Mouse (Mus musculus) forebrain, embryonic 16.5 days (tissue): ENCODE measurements at regions not wholly inside any gene's neighbourhood (a gene's known extent, or its start where the extent isn't known, plus 50 kb on each side); places are given as distances from the start of the nearest gene placed in this dataset.
"Not testable (repeated sequence)": the region's sequence is repeated elsewhere in the genome, so short reads cannot be mapped to it uniquely, and the experiment has no call there.

Experiments
- ATAC-seq: fragments of 200-750 bp; cut with Nextera tagmentation; 2 replicates; pipeline ENCODE4 v1.8.0; 2017; ENCODE audit warnings: mild to moderate bottlenecking, moderate library complexity
- H3K27ac ChIP-seq: fragments of 300-500 bp; sonication (generic); 2 replicates; pipeline ENCODE4 v1.5.1; 2014; ENCODE audit warnings: low read length, control low read depth
- H3K27me3 ChIP-seq: fragments of 300-500 bp; sonication (generic); replicated peaks from 2 replicates; pipeline ENCODE4 v1.6.1; 2014; ENCODE audit warnings: low read length; ENCODE audit not compliant: control insufficient read depth, insufficient read depth
- H3K36me3 ChIP-seq: fragments of 300-500 bp; sonication (generic); 2 replicates; pipeline ENCODE4 v1.6.1; 2014; ENCODE audit not compliant: control insufficient read depth, insufficient read depth
- H3K4me1 ChIP-seq: fragments of 300-500 bp; sonication (generic); replicated peaks from 2 replicates; pipeline ENCODE4 v1.6.1; 2014; ENCODE audit warnings: low read length; ENCODE audit not compliant: control insufficient read depth, insufficient read depth
- H3K4me2 ChIP-seq: fragments of 300-500 bp; sonication (generic); 2 replicates; pipeline ENCODE4 v1.6.1; 2014; ENCODE audit warnings: mild to moderate bottlenecking, low read length, control low read depth
- H3K4me3 ChIP-seq: fragments of 300-500 bp; sonication (generic); replicated peaks from 2 replicates; pipeline ENCODE4 v1.5.1; 2014; ENCODE audit warnings: mild to moderate bottlenecking, low read length, control low read depth
- H3K9ac ChIP-seq: fragments of 300-500 bp; sonication (generic); replicated peaks from 2 replicates; pipeline ENCODE4 v1.6.1; 2014; ENCODE audit warnings: low read depth, low read length, control low read depth
- H3K9me3 ChIP-seq: fragments of 300-500 bp; sonication (generic); 2 replicates; pipeline ENCODE4 v1.6.1; 2016; ENCODE audit warnings: low read length; ENCODE audit not compliant: control insufficient read depth
- WGBS: fragments of 180-500 bp; shearing (Covaris S2); extraction: QIAGEN DNeasy Blood & Tissue Kit; methylation state at CpG from one replicate; pipeline ENCODE4 v1.1.7; 2014; 5-methylcytosine and 5-hydroxymethylcytosine counted together

- not testable (repeated sequence) for H3K9ac ChIP-seq, H3K4me2 ChIP-seq, H3K27ac ChIP-seq, H3K4me3 ChIP-seq, ATAC-seq, H3K36me3 ChIP-seq, H3K27me3 ChIP-seq, H3K9me3 ChIP-seq, H3K4me1 ChIP-seq
- WGBS, result 96% methylated on average over 2 of the region's 3 CpGs
Observed at GRCm38 (mm10) chr4:31354046-31354445, 609.9 kb upstream of the Map3k7 start.

DNA sequence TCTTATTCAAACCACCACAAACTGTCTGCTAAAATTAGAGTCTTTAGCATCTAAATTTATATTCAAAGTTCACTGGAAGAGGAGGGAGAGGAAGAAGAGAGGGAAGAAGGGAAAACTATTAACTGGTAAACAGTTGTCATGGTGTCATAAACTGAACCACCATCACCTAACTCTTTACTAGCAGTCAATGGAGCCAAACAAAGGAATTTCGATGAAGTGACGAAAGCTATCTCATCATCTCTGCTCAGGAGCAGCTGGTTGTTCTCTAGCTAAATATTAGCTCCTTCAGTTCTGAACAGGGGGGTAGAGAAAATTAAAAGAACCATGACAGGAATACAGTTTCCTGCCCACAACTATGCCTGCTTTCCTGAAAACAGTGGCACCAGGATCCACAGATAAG lies 608.9 kb upstream of the Map3k7 start:
- Histone ChIP-seq H3K36me3 (no peaks in the 10 kb centered on the region), H3K9ac (no peak overlapping the region)
- no peak for ATAC-seq

DNA sequence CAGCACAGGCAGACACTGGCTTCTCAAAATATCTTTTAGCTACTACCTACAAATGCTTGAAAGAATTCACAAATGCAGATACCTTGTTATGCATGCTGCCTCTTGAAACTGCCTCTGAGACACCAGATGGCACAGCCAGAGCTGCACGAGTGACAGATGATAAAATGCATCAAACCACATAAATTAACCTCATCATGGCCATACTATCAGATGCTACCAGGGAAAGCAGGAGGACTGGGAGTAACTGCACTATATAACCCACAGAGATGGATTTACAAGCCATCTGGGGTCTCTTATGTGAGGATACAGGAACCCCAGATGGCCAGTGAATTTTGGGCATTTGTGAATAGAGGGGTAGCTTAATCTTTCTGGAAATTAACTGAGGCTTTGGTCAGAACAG lies 597.7 kb upstream of the Map3k7 start:
- peak; percentile 89 for ATAC-seq
- H3K9me3 ChIP-seq, result no peaks in the 10 kb centered on the region
- no peak overlapping the region for H3K9ac ChIP-seq
- 36% methylated on average over 1 of the region's 1 CpGs for WGBS
- H3K4me3 ChIP-seq, result no peak overlapping the region
- H3K27me3 ChIP-seq, result no peaks in the 10 kb centered on the region
- peaks cover 6% of the 10 kb centered on the region; the same call in 1 of the 2 replicates for H3K4me1 ChIP-seq
- H3K27ac ChIP-seq, result peak overlapping the region; percentile 83
- no peak overlapping the region for H3K4me2 ChIP-seq
- no peaks in the 10 kb centered on the region for H3K36me3 ChIP-seq

More for the DNA sequence above, 608.9 kb upstream of the Map3k7 start:
- Histone ChIP-seq H3K4me3 (no peak overlapping the region), H3K4me1 (no peaks in the 10 kb centered on the region), H3K9me3 (no peaks in the 10 kb centered on the region), H3K4me2 (no peak overlapping the region), H3K27ac (no peak overlapping the region), H3K27me3 (no peaks in the 10 kb centered on the region)
- WGBS, result 97% methylated on average over 2 of the region's 2 CpGs

DNA sequence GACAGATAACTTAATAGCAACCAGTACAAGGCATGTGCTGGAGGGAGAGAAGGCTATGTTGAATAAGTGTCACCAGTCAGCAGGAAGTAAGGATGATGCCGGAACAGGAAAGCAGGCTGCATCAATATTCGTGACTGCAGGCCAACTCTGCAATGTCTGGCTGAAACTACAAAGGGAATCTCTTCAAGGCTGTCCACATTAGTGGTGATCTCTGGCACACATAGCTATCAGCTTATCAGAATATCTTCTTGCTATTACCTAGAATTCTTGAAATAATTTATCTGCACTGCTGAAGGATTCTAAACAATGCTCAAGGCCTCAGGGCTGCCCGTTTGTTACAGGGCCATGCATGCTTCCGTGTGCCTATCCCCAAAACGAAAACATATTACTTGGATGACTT lies 596.9 kb upstream of the Map3k7 start:
- H3K27ac ChIP-seq, result peak overlapping the region; percentile 83

GRCm38 (mm10) chr4:31370062-31370461 lies 593.8 kb upstream of the Map3k7 start:
- WGBS, result 48% methylated on average over 7 of the region's 7 CpGs

More for the DNA sequence above, 596.9 kb upstream of the Map3k7 start:
- no peaks in the 10 kb centered on the region for H3K27me3 ChIP-seq
- H3K4me2 ChIP-seq, result no peak overlapping the region
- H3K9me3 ChIP-seq, result no peaks in the 10 kb centered on the region
- no peak for ATAC-seq
- 76% methylated on average over 5 of the region's 5 CpGs for WGBS
- H3K36me3 ChIP-seq, result no peaks in the 10 kb centered on the region
- H3K4me3 ChIP-seq, result no peak overlapping the region
- peaks cover 6% of the 10 kb centered on the region; the same call in 1 of the 2 replicates for H3K4me1 ChIP-seq
- H3K9ac ChIP-seq, result no peak overlapping the region

GRCm38 (mm10) chr4:31381069-31381969 lies 582.6 kb upstream of the Map3k7 start:
- Histone ChIP-seq H3K27me3 (no peaks in the 10 kb centered on the region), H3K9me3 (no peaks in the 10 kb centered on the region), H3K9ac (no peak overlapping the region), H3K4me1 (peaks cover 7% of the 10 kb centered on the region; the same call in 1 of the 2 replicates), H3K27ac (peak overlapping the region; percentile 20; the same call in 1 of the 2 replicates), H3K4me3 (no peak overlapping the region), H3K36me3 (no peaks in the 10 kb centered on the region), H3K4me2 (no peak overlapping the region)
- peak; percentile 72 for ATAC-seq
- WGBS, result 45% methylated on average over 8 of the region's 8 CpGs

More at GRCm38 (mm10) chr4:31370062-31370461, 593.8 kb upstream of the Map3k7 start:
- Histone ChIP-seq H3K4me1 (peaks cover 6% of the 10 kb centered on the region; the same call in 1 of the 2 replicates), H3K4me2 (no peak overlapping the region), H3K27ac (peak overlapping the region; percentile 54), H3K4me3 (no peak overlapping the region), H3K36me3 (no peaks in the 10 kb centered on the region), H3K27me3 (no peaks in the 10 kb centered on the region), H3K9ac (no peak overlapping the region), H3K9me3 (no peaks in the 10 kb centered on the region)
- peak; percentile 30 for ATAC-seq

DNA sequence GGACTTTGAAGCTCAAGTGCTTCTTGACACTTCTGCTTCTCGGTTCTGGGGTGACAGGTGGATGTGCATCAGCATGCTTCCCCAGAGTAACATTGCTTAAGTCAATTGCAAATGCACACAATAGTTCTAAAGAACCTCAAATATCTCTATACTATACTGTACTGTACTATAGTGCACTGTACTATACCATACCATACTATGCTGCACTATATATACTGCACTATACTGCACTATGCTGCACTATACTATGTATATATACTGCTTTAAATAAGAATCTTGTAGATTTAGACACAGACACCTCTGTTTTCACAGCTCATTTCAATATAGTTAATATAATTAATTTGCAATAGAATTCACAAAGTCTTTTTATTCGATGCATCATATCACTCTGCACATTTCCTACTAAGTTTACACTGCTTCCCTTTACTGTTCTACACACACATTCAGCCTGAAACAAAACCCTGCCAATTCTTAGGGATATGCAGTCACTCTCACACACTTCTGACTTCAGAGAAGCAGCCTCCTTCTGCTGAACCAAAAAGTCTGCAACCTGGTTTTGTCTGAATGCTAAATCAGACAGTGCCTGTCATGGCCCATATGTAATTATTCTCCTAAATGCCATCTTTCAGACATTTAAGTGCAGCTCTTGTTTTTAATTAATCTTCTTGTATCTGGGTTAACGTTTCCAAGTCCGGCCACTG lies 570.8 kb upstream of the Map3k7 start:
- Histone ChIP-seq H3K9me3 (no peaks in the 10 kb centered on the region), H3K27ac (no peak overlapping the region), H3K27me3 (no peaks in the 10 kb centered on the region), H3K4me3 (no peak overlapping the region), H3K4me2 (no peak overlapping the region), H3K36me3 (no peaks in the 10 kb centered on the region), H3K4me1 (peaks cover 2% of the 10 kb centered on the region; the same call in 1 of the 2 replicates), H3K9ac (no peak overlapping the region)
- WGBS, result 63% methylated on average over 4 of the region's 4 CpGs
- peak; percentile 84 for ATAC-seq

DNA sequence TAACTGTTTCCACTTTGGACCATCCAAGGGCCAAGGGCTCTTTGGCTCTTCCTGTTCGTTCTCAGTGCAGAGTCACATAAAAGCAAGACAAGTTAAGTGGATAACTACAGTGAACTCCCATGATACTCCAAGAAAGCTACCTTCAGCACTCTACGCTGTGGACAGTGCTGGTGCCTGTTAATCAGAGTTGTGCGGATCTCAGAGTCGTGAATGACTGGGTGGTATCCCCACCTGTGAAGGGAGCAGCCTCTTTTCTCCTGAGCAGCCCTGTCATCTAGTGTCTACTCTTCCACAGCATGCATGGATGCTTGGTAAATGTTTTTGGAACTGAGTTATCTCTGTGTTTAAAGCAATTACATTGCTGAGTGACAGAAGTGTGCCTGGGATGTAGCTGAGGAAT lies 568.4 kb upstream of the Map3k7 start:
- Histone ChIP-seq H3K4me3 (no peak overlapping the region), H3K9me3 (no peaks in the 10 kb centered on the region), H3K27ac (no peak overlapping the region), H3K36me3 (no peaks in the 10 kb centered on the region), H3K4me2 (no peak overlapping the region), H3K27me3 (no peaks in the 10 kb centered on the region), H3K9ac (no peak overlapping the region), H3K4me1 (peaks cover 2% of the 10 kb centered on the region; the same call in 1 of the 2 replicates)
- WGBS, result 74% methylated on average over 4 of the region's 4 CpGs
- no peak for ATAC-seq

- no peak overlapping the region for H3K4me3 ChIP-seq
- no peaks in the 10 kb centered on the region for H3K27me3 ChIP-seq
- no peaks in the 10 kb centered on the region for H3K36me3 ChIP-seq
- ATAC-seq, result peak; percentile 18; the same call in 1 of the 2 replicates
- no peaks in the 10 kb centered on the region for H3K9me3 ChIP-seq
- H3K9ac ChIP-seq, result no peak overlapping the region
- WGBS, result 47% methylated on average over 8 of the region's 8 CpGs
- no peak overlapping the region; the same call in 1 of the 2 replicates for H3K4me2 ChIP-seq
- H3K27ac ChIP-seq, result no peak overlapping the region
- peaks cover 17% of the 10 kb centered on the region for H3K4me1 ChIP-seq
Observed at GRCm38 (mm10) chr4:31403976-31404375, 559.9 kb upstream of the Map3k7 start.
